Mouse (Mus musculus): ENCODE results near the gene Xpo4. TPM values are rescaled to one million over a fixed set of nuclear protein-coding genes. Genes with fewer than 3 reads are reported as not detected.
A peak's percentile ranks its signal among the peaks of the same experiment; 100 is the strongest.

Gene Xpo4
- polyA plus RNA-seq, 1 experiment from 2014 or later = 29.3 TPM

DNA sequence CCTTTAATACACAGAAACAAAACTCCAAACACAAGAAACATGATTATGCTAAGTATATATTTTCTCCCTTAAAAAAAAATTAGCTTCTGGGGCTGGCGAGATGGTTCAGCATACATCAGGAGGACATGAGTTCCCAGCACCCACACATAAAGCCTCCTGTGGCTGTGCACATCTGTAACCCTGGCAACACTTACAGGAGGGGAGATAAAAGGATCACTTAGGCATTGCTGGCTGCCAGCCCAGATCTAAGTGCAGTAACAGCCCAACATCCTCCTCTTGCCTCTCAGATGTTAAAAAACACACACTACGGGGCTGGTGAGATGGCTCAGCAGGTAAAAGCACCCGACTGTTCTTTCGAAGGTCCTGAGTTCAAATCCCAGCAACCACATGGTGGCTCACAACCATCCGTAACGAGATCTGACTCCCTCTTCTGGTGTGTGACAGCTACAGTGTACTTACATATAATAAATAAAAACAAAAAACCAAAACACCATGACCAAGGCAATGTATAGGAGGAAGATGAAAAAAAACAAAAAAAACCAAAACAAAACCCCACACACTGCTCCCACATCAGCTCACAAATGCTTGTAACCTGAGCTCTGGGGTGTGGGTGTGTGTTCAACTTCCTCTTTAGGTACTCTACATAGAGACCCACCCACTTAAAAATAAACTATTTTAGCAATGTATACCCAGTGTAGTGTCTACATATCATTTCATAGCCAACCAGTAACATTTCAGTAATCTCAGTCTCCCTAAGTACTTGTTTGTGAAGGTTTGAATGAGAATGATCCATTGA, 90.2 kb downstream of the Xpo4 start:
- no peak for DNase-seq (ENCODE audit: extremely low spot score, low spot score)
- Histone ChIP-seq H3K4me1 (peaks cover 8% of the 10 kb centered on the region), H3K36me3 (replicated peaks) (peaks cover 40% of the 10 kb centered on the region), H3K27me3 (ENCODE audit: poor library complexity, severe bottlenecking) (no peaks in the 10 kb centered on the region), H3K9me3 (no peaks in the 10 kb centered on the region), H3K27ac (no peak overlapping the region), H3K4me3 (no peak overlapping the region)
- WGBS = 90% methylated on average over 6 of the region's 6 CpGs

- H3K36me3 ChIP-seq (replicated peaks) = peaks cover 10% of the 10 kb centered on the region
- peaks cover 8% of the 10 kb centered on the region for H3K4me1 ChIP-seq
- 12% methylated on average over 35 of the region's 35 CpGs for WGBS
- peak within 1 kb of the TSS; percentile 73 for H3K4me3 ChIP-seq
- H3K9me3 ChIP-seq = no peaks in the 10 kb centered on the region
- peak within 1 kb of the TSS; percentile 91 for H3K27ac ChIP-seq
- peak; percentile 96 for DNase-seq (ENCODE audit: extremely low spot score, low spot score)
- H3K27me3 ChIP-seq (ENCODE audit: poor library complexity, severe bottlenecking) = no peaks in the 10 kb centered on the region
Measured at GRCm38 (mm10) chr14:57571155-57572133, 93.8 kb downstream of the Xpo4 start, which contains the start of gene Eef1akmt1. TSS of gene Eef1akmt1 (minus strand) at chr14:57571612.

DNA sequence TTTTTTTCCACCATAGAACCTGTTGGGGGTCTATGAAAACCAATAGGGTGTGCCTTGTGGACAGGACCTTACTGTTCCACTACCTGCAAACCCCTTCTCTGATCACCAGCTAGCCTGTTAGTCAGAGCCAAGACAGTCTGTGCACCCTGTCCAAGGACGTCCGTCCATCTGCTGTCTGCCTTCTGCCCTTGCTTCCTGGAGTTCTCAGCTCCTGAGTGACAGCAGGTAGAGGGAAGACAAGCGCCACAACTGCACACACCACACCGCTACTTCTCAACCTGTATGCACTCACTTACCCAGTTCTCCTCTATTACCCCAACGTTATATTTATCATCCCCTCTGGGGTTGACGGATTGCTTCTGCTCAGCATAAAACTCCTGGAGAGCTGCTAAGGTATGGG, 99.6 kb downstream of the Xpo4 start:
- DNase-seq (ENCODE audit: extremely low spot score, low spot score) = no peak
- 91% methylated on average over 6 of the region's 6 CpGs for WGBS
- Histone ChIP-seq H3K4me1 (peaks cover 2% of the 10 kb centered on the region), H3K4me3 (no peak overlapping the region), H3K27ac (no peak overlapping the region), H3K36me3 (replicated peaks) (peaks cover 18% of the 10 kb centered on the region), H3K27me3 (ENCODE audit: poor library complexity, severe bottlenecking) (no peaks in the 10 kb centered on the region), H3K9me3 (no peaks in the 10 kb centered on the region)

DNA sequence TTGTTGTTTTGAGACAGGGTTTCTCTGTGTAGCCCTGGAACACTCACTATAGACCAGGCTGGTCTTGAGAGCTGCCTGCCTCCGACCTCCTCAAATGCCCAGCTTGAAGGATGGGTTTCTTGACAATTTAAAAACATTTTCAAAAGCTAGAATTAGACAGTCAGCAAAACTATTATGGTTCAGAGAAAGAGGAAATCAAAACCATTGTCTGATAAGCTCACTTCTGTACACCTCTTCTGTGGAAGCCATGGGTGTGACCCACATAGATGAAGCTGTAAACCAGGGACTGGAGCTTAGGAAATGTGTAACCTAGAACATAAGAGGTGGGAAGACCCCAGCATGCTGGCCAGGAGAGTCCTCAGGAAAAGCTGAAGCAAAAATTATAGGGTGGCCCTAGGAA, 108.3 kb downstream of the Xpo4 start:
- H3K27me3 ChIP-seq (ENCODE audit: poor library complexity, severe bottlenecking) = no peaks in the 10 kb centered on the region
- peaks cover 29% of the 10 kb centered on the region for H3K36me3 ChIP-seq (replicated peaks)
- 88% methylated on average over 1 of the region's 1 CpGs for WGBS
- H3K4me3 ChIP-seq = no peak overlapping the region
- no peak for DNase-seq (ENCODE audit: extremely low spot score, low spot score)
- no peak overlapping the region for H3K27ac ChIP-seq
- H3K9me3 ChIP-seq = no peaks in the 10 kb centered on the region; the same call in 1 of the 2 replicates
- no peaks in the 10 kb centered on the region for H3K4me1 ChIP-seq

- no peaks in the 10 kb centered on the region for H3K27me3 ChIP-seq (ENCODE audit: poor library complexity, severe bottlenecking)
- no peak for DNase-seq (ENCODE audit: extremely low spot score, low spot score)
- H3K4me3 ChIP-seq = no peak overlapping the region
- H3K36me3 ChIP-seq (replicated peaks) = peaks cover 25% of the 10 kb centered on the region
- WGBS = 86% methylated on average over 7 of the region's 7 CpGs
- no peaks in the 10 kb centered on the region; the same call in 1 of the 2 replicates for H3K9me3 ChIP-seq
- no peaks in the 10 kb centered on the region for H3K4me1 ChIP-seq
- no peak overlapping the region for H3K27ac ChIP-seq
Measured at GRCm38 (mm10) chr14:57555471-57556070, 109.7 kb downstream of the Xpo4 start.

GRCm38 (mm10) chr14:57554434-57554833, 110.8 kb downstream of the Xpo4 start:
- Histone ChIP-seq H3K9me3 (no peaks in the 10 kb centered on the region; the same call in 1 of the 2 replicates), H3K27ac (no peak overlapping the region), H3K4me1 (no peaks in the 10 kb centered on the region), H3K27me3 (ENCODE audit: poor library complexity, severe bottlenecking) (no peaks in the 10 kb centered on the region), H3K4me3 (no peak overlapping the region), H3K36me3 (replicated peaks) (peaks cover 22% of the 10 kb centered on the region)
- DNase-seq (ENCODE audit: extremely low spot score, low spot score) = no peak
- 90% methylated on average over 5 of the region's 5 CpGs for WGBS

DNA sequence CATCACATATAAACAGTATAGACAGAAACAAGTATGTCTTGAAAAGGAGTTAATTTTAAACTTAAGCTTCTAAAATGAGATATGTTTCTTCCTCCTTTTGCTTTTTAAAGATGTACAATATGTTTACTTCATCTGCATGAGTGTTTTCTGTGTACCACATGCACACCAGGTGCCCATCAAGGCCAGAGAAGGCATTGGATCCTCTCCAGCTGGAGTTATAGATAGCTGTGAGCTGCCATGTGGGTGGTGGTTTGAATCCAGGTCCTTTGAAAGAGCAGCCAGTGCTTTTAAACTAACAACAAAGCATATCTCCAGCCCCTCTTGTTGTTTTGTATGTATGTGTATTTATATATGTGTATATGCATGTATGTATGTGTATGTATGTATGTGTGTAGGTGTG, 112.3 kb downstream of the Xpo4 start:
- H3K4me3 ChIP-seq = no peak overlapping the region
- no peaks in the 10 kb centered on the region for H3K9me3 ChIP-seq
- H3K27ac ChIP-seq = no peak overlapping the region
- no peaks in the 10 kb centered on the region for H3K4me1 ChIP-seq
- no peak for DNase-seq (ENCODE audit: extremely low spot score, low spot score)
- no peaks in the 10 kb centered on the region for H3K27me3 ChIP-seq (ENCODE audit: poor library complexity, severe bottlenecking)
- peaks cover 23% of the 10 kb centered on the region for H3K36me3 ChIP-seq (replicated peaks)

DNA sequence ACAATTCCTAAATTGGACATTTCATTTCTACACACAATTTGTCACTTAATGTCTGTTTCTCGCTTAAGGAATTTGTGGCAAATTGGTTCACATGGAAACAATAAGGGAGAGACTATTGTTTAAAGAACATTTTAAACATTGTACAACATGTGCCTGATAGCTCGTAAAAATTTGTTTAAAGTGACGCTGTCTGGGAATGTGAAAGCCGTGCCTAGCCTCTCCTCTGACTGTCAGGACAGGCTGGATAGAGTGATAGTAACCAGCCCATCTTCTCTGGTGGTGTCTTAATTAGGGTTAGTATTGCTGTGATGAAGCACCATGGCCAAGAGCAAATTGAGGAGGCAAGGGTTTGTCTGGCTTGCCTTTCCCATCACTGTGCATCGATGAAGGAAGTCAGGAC, 118.2 kb downstream of the Xpo4 start:
- no peak overlapping the region for H3K27ac ChIP-seq
- no peak overlapping the region for H3K4me3 ChIP-seq
- no peak for DNase-seq (ENCODE audit: extremely low spot score, low spot score)
- H3K9me3 ChIP-seq = 0 out of 2 replicates have a peak, but pooled peaks cover 3% of the 10 kb centered on the region
- WGBS = 89% methylated on average over 5 of the region's 5 CpGs
- peaks cover 20% of the 10 kb centered on the region for H3K27me3 ChIP-seq (ENCODE audit: poor library complexity, severe bottlenecking)
- H3K4me1 ChIP-seq = peaks cover 13% of the 10 kb centered on the region
- peaks cover 19% of the 10 kb centered on the region for H3K36me3 ChIP-seq (replicated peaks)

- Histone ChIP-seq H3K27ac (no peak overlapping the region), H3K4me1 (peaks cover 15% of the 10 kb centered on the region), H3K36me3 (replicated peaks) (peaks cover 19% of the 10 kb centered on the region), H3K27me3 (ENCODE audit: poor library complexity, severe bottlenecking) (peaks cover 24% of the 10 kb centered on the region), H3K9me3 (0 out of 2 replicates have a peak, but pooled peaks cover 4% of the 10 kb centered on the region), H3K4me3 (no peak overlapping the region)
- 37% methylated on average over 13 of the region's 13 CpGs for WGBS
- DNase-seq (ENCODE audit: extremely low spot score, low spot score) = no peak
Measured at GRCm38 (mm10) chr14:57546557-57547021, 118.6 kb downstream of the Xpo4 start.

DNA sequence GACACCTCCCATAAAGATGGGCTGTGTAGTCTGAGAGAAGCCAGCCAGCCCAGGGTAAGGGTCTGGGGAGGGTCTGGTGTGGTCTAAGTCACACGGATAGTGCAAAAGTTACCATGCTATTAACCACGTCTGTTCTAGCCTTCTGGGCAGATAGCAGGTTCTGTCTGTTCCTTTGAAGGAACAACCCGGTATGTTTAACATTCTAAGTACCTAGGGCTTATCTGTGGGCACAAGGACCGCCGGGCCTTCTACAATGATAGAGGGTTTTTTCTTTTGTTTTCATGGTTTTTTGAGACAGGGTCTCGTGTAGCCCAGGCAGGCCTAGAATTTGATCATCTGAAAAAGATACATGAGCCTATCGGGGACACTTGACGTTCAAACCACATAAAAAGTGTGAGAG, 119.1 kb downstream of the Xpo4 start:
- Histone ChIP-seq H3K27me3 (ENCODE audit: poor library complexity, severe bottlenecking) (peaks cover 29% of the 10 kb centered on the region), H3K9me3 (0 out of 2 replicates have a peak, but pooled peaks cover 4% of the 10 kb centered on the region), H3K27ac (no peak overlapping the region), H3K4me3 (no peak overlapping the region), H3K4me1 (peaks cover 15% of the 10 kb centered on the region), H3K36me3 (replicated peaks) (peaks cover 19% of the 10 kb centered on the region)
- no peak for DNase-seq (ENCODE audit: extremely low spot score, low spot score)
- WGBS = 90% methylated on average over 8 of the region's 8 CpGs

DNA sequence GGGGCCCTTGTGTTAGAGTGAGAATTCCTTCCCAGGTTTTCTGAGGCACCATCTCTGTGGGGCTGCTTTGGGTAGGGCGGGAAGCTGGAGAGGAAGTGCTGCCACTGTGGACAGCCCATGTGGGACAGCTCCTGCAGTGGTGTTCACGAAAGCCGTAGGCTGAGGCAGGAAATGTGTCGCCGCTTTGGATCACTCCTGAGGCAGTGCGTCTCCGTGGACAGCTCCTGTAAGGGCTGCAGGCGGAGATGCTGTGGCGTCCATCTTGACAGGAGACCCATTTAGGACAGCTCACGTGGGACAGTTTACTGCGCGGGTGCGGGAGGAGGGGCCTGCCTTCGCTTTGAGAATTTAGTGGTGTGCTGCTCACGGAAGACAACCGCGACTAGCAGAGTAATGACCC, 119.7 kb downstream of the Xpo4 start:
- Histone ChIP-seq H3K9me3 (0 out of 2 replicates have a peak, but pooled peaks cover 4% of the 10 kb centered on the region), H3K27me3 (ENCODE audit: poor library complexity, severe bottlenecking) (peaks cover 35% of the 10 kb centered on the region), H3K36me3 (replicated peaks) (peaks cover 19% of the 10 kb centered on the region), H3K27ac (no peak overlapping the region), H3K4me3 (no peak overlapping the region), H3K4me1 (peaks cover 15% of the 10 kb centered on the region)
- no peak for DNase-seq (ENCODE audit: extremely low spot score, low spot score)
- WGBS = 87% methylated on average over 17 of the region's 17 CpGs

- no peak overlapping the region for H3K27ac ChIP-seq
- peaks cover 15% of the 10 kb centered on the region for H3K4me1 ChIP-seq
- 0 out of 2 replicates have a peak, but pooled peaks cover 4% of the 10 kb centered on the region for H3K9me3 ChIP-seq
- no peak overlapping the region for H3K4me3 ChIP-seq
- 0 out of 2 replicates have a peak, but pooled peaks cover 6% of the 10 kb centered on the region for H3K36me3 ChIP-seq (replicated peaks)
- no peak for DNase-seq (ENCODE audit: extremely low spot score, low spot score)
- WGBS = 92% methylated on average over 13 of the region's 13 CpGs
- H3K27me3 ChIP-seq (ENCODE audit: poor library complexity, severe bottlenecking) = peaks cover 54% of the 10 kb centered on the region
Measured at GRCm38 (mm10) chr14:57543420-57544039, 121.7 kb downstream of the Xpo4 start.

Data from forebrain, embryonic 10.5 days (tissue).